Mouse (Mus musculus): ENCODE data around the gene Tipin. TPM values are rescaled to one million over a fixed set of nuclear protein-coding genes. Genes with fewer than 3 reads are reported as not detected.

Gene Tipin
- total RNA-seq (2021) = 10 to 100 TPM; 10.0 to 11.1 TPM
- long read RNA-seq, experiment 1, partial matches to known transcripts = 2 of 12 reads
- long read RNA-seq, experiment 1, other reads (novel, unspliced or antisense) = 8 of 12 reads
- long read RNA-seq, experiment 2, partial matches to known transcripts = 2 of 17 reads
- long read RNA-seq, experiment 2, other reads (novel, unspliced or antisense) = 11 of 17 reads

- DNase-seq (ENCODE audit: low spot score) = peak; percentile 96
Measured at GRCm38 (mm10) chr9:64281105-64281780, at the start of gene Tipin. Gene Tipin (plus strand): TSS chr9:64281581.

GRCm38 (mm10) chr9:64231674-64232073, 49.7 kb upstream of the Tipin start:
- DNase-seq (ENCODE audit: low spot score) = no peak

- no peak for DNase-seq (ENCODE audit: low spot score)
Measured at GRCm38 (mm10) chr9:64232257-64232957, 49.0 kb upstream of the Tipin start.

GRCm38 (mm10) chr9:64233656-64234055, 47.7 kb upstream of the Tipin start:
- DNase-seq (ENCODE audit: low spot score) = no peak

GRCm38 (mm10) chr9:64234768-64235435, 46.5 kb upstream of the Tipin start, which contains the start of gene Uchl4:
Gene Uchl4 (plus strand): TSS chr9:64235201.
- DNase-seq (ENCODE audit: low spot score) = no peak

- DNase-seq (ENCODE audit: low spot score) = no peak
Measured at GRCm38 (mm10) chr9:64236056-64236455, 45.3 kb upstream of the Tipin start.

- DNase-seq (ENCODE audit: low spot score) = no peak
Measured at GRCm38 (mm10) chr9:64240116-64240515, 41.3 kb upstream of the Tipin start.

- peak; percentile 19 for DNase-seq (ENCODE audit: low spot score)
Measured at GRCm38 (mm10) chr9:64240681-64241080, 40.7 kb upstream of the Tipin start.

GRCm38 (mm10) chr9:64242381-64242831, 39.0 kb upstream of the Tipin start:
- no peak for DNase-seq (ENCODE audit: low spot score)

- no peak for DNase-seq (ENCODE audit: low spot score)
Measured at GRCm38 (mm10) chr9:64249371-64249770, 32.0 kb upstream of the Tipin start.

GRCm38 (mm10) chr9:64250111-64250730, 31.2 kb upstream of the Tipin start:
- DNase-seq (ENCODE audit: low spot score) = no peak

GRCm38 (mm10) chr9:64252591-64253020, 28.8 kb upstream of the Tipin start:
- peak; percentile 10 for DNase-seq (ENCODE audit: low spot score)

- DNase-seq (ENCODE audit: low spot score) = peak; percentile 100
Measured at GRCm38 (mm10) chr9:64253021-64253904, 28.1 kb upstream of the Tipin start, which contains the start of gene Map2k1. Gene Map2k1 (minus strand): TSS chr9:64253631.

- DNase-seq (ENCODE audit: low spot score) = no peak
Measured at GRCm38 (mm10) chr9:64255422-64255821, 26.0 kb upstream of the Tipin start.

- no peak for DNase-seq (ENCODE audit: low spot score)
Measured at GRCm38 (mm10) chr9:64256204-64256603, 25.2 kb upstream of the Tipin start.

- DNase-seq (ENCODE audit: low spot score) = no peak
Measured at GRCm38 (mm10) chr9:64259906-64260305, 21.5 kb upstream of the Tipin start.

GRCm38 (mm10) chr9:64261023-64261422, 20.4 kb upstream of the Tipin start:
- no peak for DNase-seq (ENCODE audit: low spot score)

GRCm38 (mm10) chr9:64264813-64265212, 16.6 kb upstream of the Tipin start:
- DNase-seq (ENCODE audit: low spot score) = no peak

GRCm38 (mm10) chr9:64267231-64267630, 14.2 kb upstream of the Tipin start:
- no peak for DNase-seq (ENCODE audit: low spot score)

- DNase-seq (ENCODE audit: low spot score) = no peak
Measured at GRCm38 (mm10) chr9:64268196-64268595, 13.2 kb upstream of the Tipin start.

Measured in gastrocnemius, adult 18-20 months (tissue).